Mouse (Mus musculus): ENCODE results near the gene Fads1. TPM values are rescaled to one million over a fixed set of nuclear protein-coding genes. Genes with fewer than 3 reads are reported as not detected.
A peak's percentile ranks its signal among the peaks of the same experiment; 100 is the strongest.
"Not testable (repeated sequence)": the region's sequence is repeated elsewhere in the genome, so short reads cannot be mapped to it uniquely, and the experiment has no call there.

The Fads1 gene
- polyA plus RNA-seq, 1 experiment from 2014 or later, result 170 TPM

DNA sequence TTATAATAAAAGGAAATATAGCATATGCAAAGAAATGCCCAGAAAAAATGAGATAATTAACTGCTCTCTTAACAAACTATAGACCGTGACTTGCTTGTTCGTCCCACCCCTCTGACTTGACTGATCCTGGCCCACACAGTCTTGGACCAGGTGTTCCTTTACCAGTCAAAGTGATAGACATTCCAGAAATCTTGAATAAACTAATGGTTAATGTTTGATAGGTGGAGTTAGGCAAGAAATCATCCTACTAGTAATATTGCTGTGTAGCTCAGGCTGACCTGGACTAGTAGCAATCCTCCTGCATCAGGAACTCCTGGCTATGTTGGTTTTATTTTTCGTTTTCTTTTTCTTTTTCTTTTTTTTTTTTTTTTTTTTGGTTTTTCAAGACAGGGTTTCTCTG lies 14.2 kb upstream of the Fads1 start:
- WGBS, result 85% methylated on average over 3 of the region's 3 CpGs
- Histone ChIP-seq H3K4me3 (no peak overlapping the region), H3K9me3 (no peaks in the 10 kb centered on the region), H3K27ac (no peak overlapping the region), H3K4me1 (replicated peaks) (no peaks in the 10 kb centered on the region), H3K36me3 (no peaks in the 10 kb centered on the region), H3K27me3 (ENCODE audit: insufficient read depth, poor library complexity, severe bottlenecking) (no peaks in the 10 kb centered on the region)
- no peak for DNase-seq (ENCODE audit: low spot score)

DNA sequence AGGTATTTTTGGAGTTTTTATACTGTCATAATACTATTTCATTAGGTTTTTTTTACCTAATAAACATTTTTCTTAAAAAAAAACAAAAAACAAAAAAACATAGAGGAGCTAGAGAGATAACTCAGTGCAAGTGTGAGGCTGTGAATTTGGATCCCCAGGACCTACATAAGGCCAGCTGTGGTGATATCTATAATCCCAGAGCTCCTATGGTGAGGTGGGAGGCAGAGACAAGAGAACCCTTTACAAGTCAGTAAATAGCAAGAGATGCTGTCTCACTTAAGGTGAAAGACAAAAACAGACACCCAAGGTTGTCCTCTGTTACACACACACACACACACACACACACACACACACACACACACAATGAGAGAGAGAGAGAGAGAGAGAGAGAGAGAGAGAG lies 13.5 kb upstream of the Fads1 start:
- Histone ChIP-seq H3K27me3 (ENCODE audit: insufficient read depth, poor library complexity, severe bottlenecking) (no peaks in the 10 kb centered on the region), H3K4me3 (no peak overlapping the region), H3K27ac (no peak overlapping the region), H3K36me3 (no peaks in the 10 kb centered on the region), H3K9me3 (no peaks in the 10 kb centered on the region), H3K4me1 (replicated peaks) (no peaks in the 10 kb centered on the region)
- no peak for DNase-seq (ENCODE audit: low spot score)

DNA sequence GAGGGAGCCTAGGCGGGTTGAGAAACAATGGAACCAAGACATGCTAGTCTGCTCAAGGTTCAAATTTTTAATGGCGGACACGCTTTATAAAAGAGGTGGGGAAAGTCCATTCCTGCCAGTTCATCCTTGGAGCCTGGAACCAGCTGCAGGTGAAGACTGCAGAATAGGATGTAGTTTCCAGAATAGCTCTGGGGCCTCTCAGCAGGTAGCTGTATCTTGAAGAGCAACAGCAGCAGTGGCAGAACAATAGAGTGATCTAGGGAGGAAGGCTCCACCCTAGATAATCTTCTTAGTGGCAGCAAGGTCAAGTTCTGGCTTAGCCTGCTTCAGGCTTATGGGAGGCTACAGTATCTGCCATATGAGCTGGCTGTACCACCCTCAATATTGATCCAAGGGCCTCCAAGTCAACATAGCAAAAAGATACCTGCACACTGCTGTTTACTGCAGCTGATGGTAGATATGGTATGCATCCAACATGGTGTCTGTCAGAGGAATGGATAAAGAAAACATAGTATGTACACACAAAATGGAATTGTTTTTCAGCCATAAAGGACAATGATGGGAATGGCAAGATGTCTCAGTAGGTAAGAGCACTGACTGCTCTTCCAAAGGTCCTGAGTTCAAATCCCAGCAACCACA lies 12.9 kb upstream of the Fads1 start:
- not testable (repeated sequence) for H3K4me1 ChIP-seq (replicated peaks); DNase-seq (ENCODE audit: low spot score)
- WGBS, result 80% methylated on average over 3 of the region's 3 CpGs

GRCm38 (mm10) chr19:10170466-10170865 lies 12.2 kb upstream of the Fads1 start:
- no peak for DNase-seq (ENCODE audit: low spot score)
- Histone ChIP-seq H3K4me1 (replicated peaks) (no peaks in the 10 kb centered on the region), H3K9me3 (no peaks in the 10 kb centered on the region), H3K27me3 (ENCODE audit: insufficient read depth, poor library complexity, severe bottlenecking) (no peaks in the 10 kb centered on the region), H3K36me3 (no peaks in the 10 kb centered on the region), H3K27ac (no peak overlapping the region), H3K4me3 (no peak overlapping the region)
- WGBS, result 20% methylated on average over 1 of the region's 1 CpGs

More for the DNA sequence above, 12.9 kb upstream of the Fads1 start:
- H3K27me3 ChIP-seq (ENCODE audit: insufficient read depth, poor library complexity, severe bottlenecking); H3K4me3 ChIP-seq; H3K9me3 ChIP-seq; H3K36me3 ChIP-seq; H3K27ac ChIP-seq: not testable (repeated sequence)

GRCm38 (mm10) chr19:10171359-10171758 lies 11.3 kb upstream of the Fads1 start:
- no peaks in the 10 kb centered on the region for H3K36me3 ChIP-seq
- no peak overlapping the region for H3K27ac ChIP-seq
- no peak for DNase-seq (ENCODE audit: low spot score)
- no peak overlapping the region for H3K4me3 ChIP-seq
- WGBS, result 87% methylated on average over 7 of the region's 7 CpGs
- no peaks in the 10 kb centered on the region for H3K27me3 ChIP-seq (ENCODE audit: insufficient read depth, poor library complexity, severe bottlenecking)
- H3K4me1 ChIP-seq (replicated peaks), result no peaks in the 10 kb centered on the region
- no peaks in the 10 kb centered on the region for H3K9me3 ChIP-seq

DNA sequence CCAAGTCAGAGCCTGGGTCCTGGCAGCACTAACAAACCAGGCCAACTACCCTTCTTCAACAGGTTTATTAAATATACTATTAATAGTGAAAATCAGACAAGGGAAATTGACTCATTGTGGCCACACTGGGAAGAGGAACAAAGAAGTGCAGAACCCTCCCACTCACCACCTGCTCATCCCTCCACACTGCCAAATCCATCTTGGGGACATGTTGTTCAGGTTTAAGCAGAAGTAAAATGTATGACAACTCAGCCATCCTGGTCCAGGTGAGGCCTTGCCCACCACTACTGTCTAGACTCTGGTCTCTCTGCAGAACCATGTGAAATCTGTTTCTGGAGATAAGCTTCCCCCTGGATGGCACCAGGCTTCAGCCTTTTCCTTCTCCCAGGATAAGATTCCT lies 10.8 kb upstream of the Fads1 start:
- Histone ChIP-seq H3K36me3 (no peaks in the 10 kb centered on the region), H3K27me3 (ENCODE audit: insufficient read depth, poor library complexity, severe bottlenecking) (no peaks in the 10 kb centered on the region), H3K9me3 (no peaks in the 10 kb centered on the region), H3K4me1 (replicated peaks) (peaks cover 2% of the 10 kb centered on the region; the same call in 1 of the 2 replicates), H3K4me3 (no peak overlapping the region), H3K27ac (no peak overlapping the region)
- DNase-seq (ENCODE audit: low spot score), result no peak

DNA sequence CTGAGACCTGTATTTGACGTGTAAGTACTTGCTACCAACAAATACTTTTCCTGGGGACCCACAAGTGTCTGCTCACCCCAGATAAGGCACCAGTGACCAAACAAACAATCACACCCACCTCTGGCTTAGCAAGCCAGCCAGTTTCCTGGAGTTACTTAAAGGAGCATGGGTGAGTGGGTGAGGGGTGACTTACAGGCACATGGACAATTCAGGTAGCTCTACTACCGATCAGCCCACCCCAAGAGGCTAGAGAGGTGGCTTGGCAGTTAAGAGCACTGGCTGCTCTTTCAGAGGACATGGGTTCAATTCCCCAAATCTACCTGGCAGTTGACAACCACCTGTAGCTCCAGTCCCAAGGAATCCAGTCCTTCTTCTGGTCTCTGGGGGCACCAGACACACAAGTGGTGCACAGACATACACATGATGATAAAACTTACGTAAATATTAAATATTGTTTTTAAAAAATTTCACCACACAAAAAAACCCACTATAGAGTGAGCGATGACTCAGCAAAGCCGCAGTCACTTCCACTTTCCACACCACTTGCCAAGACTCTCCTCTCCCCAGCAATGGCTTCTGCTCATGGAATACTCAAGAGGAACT lies 9.5 kb upstream of the Fads1 start:
- H3K4me3 ChIP-seq, result no peak overlapping the region
- H3K27ac ChIP-seq, result no peak overlapping the region
- no peak for DNase-seq (ENCODE audit: low spot score)
- no peaks in the 10 kb centered on the region for H3K36me3 ChIP-seq
- H3K4me1 ChIP-seq (replicated peaks), result peaks cover 4% of the 10 kb centered on the region; the same call in 1 of the 2 replicates
- H3K27me3 ChIP-seq (ENCODE audit: insufficient read depth, poor library complexity, severe bottlenecking), result no peaks in the 10 kb centered on the region
- 86% methylated on average over 5 of the region's 5 CpGs for WGBS
- no peaks in the 10 kb centered on the region for H3K9me3 ChIP-seq

DNA sequence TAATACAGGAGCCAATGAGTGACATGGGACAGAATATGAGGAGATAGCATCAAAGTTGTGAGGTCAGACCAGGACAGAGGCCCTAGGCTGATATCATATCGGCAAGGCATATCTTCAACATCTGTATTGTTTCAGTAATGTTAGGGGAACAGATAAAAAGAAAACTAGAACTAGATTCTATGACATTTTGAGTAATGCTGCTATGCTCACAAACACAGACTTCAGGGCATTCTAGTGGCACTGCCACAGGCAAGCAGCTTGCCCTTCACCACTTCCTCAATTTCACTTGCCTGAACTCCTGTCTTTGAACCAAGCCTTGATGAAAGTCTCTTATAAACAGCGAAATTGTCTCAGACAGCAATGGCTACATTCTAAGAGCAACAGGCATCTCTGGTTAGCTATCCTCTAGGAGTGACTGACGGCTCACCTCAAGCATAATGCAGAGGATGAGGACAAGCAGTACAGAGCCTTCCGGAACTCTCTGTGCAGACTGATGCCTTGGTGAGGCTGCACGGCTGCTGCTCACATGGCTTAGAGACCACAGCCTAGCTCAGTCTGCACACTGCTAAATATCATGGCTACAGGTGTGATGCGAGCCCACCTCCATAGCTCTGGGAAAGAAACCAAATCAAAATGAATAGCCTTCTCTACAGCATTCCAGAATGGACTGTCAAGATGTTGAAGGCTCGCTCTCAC lies 8.7 kb upstream of the Fads1 start:
- Histone ChIP-seq H3K4me1 (replicated peaks) (peaks cover 4% of the 10 kb centered on the region; the same call in 1 of the 2 replicates), H3K4me3 (no peak overlapping the region), H3K27me3 (ENCODE audit: insufficient read depth, poor library complexity, severe bottlenecking) (no peaks in the 10 kb centered on the region), H3K9me3 (no peaks in the 10 kb centered on the region), H3K36me3 (no peaks in the 10 kb centered on the region), H3K27ac (no peak overlapping the region)
- 88% methylated on average over 7 of the region's 7 CpGs for WGBS
- DNase-seq (ENCODE audit: low spot score), result no peak

GRCm38 (mm10) chr19:10174956-10175355 lies 7.7 kb upstream of the Fads1 start:
- no peak overlapping the region for H3K4me3 ChIP-seq
- DNase-seq (ENCODE audit: low spot score), result no peak

DNA sequence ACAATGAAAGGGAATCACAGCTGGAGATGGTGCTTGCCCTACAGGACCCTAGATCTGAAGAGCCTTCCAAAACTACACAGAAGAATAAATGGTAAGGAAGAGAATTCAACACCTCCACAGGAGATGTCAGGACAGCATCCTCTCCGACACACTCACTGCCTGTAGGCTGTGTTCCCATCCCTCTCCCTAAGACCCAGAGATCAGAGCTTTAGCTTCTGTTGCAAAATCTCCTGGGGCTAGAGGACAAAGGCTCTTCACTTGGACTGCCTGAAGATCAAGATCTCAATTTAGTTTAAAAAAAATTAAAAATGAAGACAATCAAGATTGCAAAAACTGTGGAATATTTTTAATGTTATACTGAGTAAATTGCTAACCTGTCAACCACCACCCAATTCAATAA lies 6.2 kb upstream of the Fads1 start:
- WGBS, result 74% methylated on average over 1 of the region's 1 CpGs
- H3K27me3 ChIP-seq (ENCODE audit: insufficient read depth, poor library complexity, severe bottlenecking), result no peaks in the 10 kb centered on the region
- H3K27ac ChIP-seq, result no peak overlapping the region
- H3K4me3 ChIP-seq, result no peak overlapping the region
- DNase-seq (ENCODE audit: low spot score), result no peak
- H3K4me1 ChIP-seq (replicated peaks), result peaks cover 4% of the 10 kb centered on the region; the same call in 1 of the 2 replicates
- no peaks in the 10 kb centered on the region for H3K36me3 ChIP-seq
- H3K9me3 ChIP-seq, result no peaks in the 10 kb centered on the region

More at GRCm38 (mm10) chr19:10174956-10175355, 7.7 kb upstream of the Fads1 start:
- Histone ChIP-seq H3K9me3 (no peaks in the 10 kb centered on the region), H3K27ac (no peak overlapping the region), H3K27me3 (ENCODE audit: insufficient read depth, poor library complexity, severe bottlenecking) (no peaks in the 10 kb centered on the region), H3K4me1 (replicated peaks) (peaks cover 4% of the 10 kb centered on the region; the same call in 1 of the 2 replicates), H3K36me3 (no peaks in the 10 kb centered on the region)
- 79% methylated on average over 4 of the region's 4 CpGs for WGBS

- WGBS, result 73% methylated on average over 7 of the region's 7 CpGs
- Histone ChIP-seq H3K36me3 (no peaks in the 10 kb centered on the region), H3K27me3 (ENCODE audit: insufficient read depth, poor library complexity, severe bottlenecking) (no peaks in the 10 kb centered on the region), H3K9me3 (no peaks in the 10 kb centered on the region), H3K4me3 (no peak overlapping the region), H3K27ac (no peak overlapping the region), H3K4me1 (replicated peaks) (peaks cover 5% of the 10 kb centered on the region; the same call in 1 of the 2 replicates)
- no peak for DNase-seq (ENCODE audit: low spot score)
These were observed 5.7 kb upstream of the Fads1 start for GRCm38 (mm10) chr19:10176941-10177372.

DNA sequence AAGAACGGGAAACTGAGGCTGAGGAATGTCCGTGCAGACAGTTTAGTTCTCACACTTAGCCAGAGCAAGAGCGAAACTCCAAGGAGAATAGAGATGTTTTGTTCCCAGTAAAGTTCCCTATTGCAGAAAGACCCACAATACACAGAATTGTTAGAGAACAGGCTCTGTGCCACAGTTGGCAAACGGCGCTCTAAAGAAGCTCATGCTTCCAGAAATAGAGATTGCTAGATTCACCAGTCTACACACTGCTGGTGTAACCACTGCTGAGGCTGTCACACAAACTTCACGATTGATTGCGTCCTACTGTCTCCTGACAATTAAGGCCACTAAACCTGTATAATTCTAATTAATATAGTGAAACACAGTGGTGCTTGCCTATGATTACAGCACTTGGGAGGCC lies 1.5 kb upstream of the Fads1 start:
- H3K9me3 ChIP-seq, result no peaks in the 10 kb centered on the region
- no peak overlapping the region for H3K4me3 ChIP-seq
- peaks cover 34% of the 10 kb centered on the region for H3K4me1 ChIP-seq (replicated peaks)
- WGBS, result 95% methylated on average over 7 of the region's 7 CpGs
- no peaks in the 10 kb centered on the region for H3K27me3 ChIP-seq (ENCODE audit: insufficient read depth, poor library complexity, severe bottlenecking)
- DNase-seq (ENCODE audit: low spot score), result no peak
- no peak overlapping the region for H3K27ac ChIP-seq
- H3K36me3 ChIP-seq, result peaks cover 19% of the 10 kb centered on the region

- H3K4me1 ChIP-seq (replicated peaks), result peaks cover 31% of the 10 kb centered on the region
- H3K4me3 ChIP-seq, result peak overlapping the region; percentile 96
- H3K27me3 ChIP-seq (ENCODE audit: insufficient read depth, poor library complexity, severe bottlenecking), result no peaks in the 10 kb centered on the region
- H3K27ac ChIP-seq, result peak overlapping the region; percentile 99
- no peaks in the 10 kb centered on the region for H3K9me3 ChIP-seq
- 37% methylated on average over 7 of the region's 7 CpGs for WGBS
- DNase-seq (ENCODE audit: low spot score), result no peak
- H3K36me3 ChIP-seq, result peaks cover 28% of the 10 kb centered on the region
These were observed 546 bp upstream of the Fads1 start for GRCm38 (mm10) chr19:10182142-10182541.

Measured in hindbrain, embryonic 10.5 days (tissue).